Mouse (Mus musculus) lung, embryonic 16.5 days (tissue): ENCODE measurements around the gene Nim1k. TPM values are rescaled to one million over a fixed set of nuclear protein-coding genes. Genes with fewer than 3 reads are reported as not detected.
A peak's percentile ranks its signal among the peaks of the same experiment; 100 is the strongest.
"Not testable (repeated sequence)": the region's sequence is repeated elsewhere in the genome, so short reads cannot be mapped to it uniquely, and the experiment has no call there.

Experiments used
- ATAC-seq: fragments of 200-750 bp; cut with Nextera tagmentation; 2 replicates; pipeline ENCODE4 v1.8.0; 2017; ENCODE audit warnings: low read depth, mild to moderate bottlenecking, moderate library complexity
- H3K27ac ChIP-seq: fragments of 300-500 bp; sonication (generic); 2 replicates; pipeline ENCODE4 v1.5.1; 2014; ENCODE audit warnings: mild to moderate bottlenecking, control low read depth, low read length
- H3K27me3 ChIP-seq: fragments of 300-500 bp; sonication (generic); 2 replicates; pipeline ENCODE4 v1.6.1; 2014; ENCODE audit warnings: low read depth, low read length, mixed read lengths; ENCODE audit not compliant: control insufficient read depth, insufficient read depth
- H3K36me3 ChIP-seq: fragments of 300-500 bp; sonication (generic); 2 replicates; pipeline ENCODE4 v1.6.1; 2014; ENCODE audit warnings: low read length; ENCODE audit not compliant: control insufficient read depth, insufficient read depth
- H3K4me1 ChIP-seq: fragments of 300-500 bp; sonication (generic); replicated peaks from 2 replicates; pipeline ENCODE4 v1.6.1; 2014; ENCODE audit warnings: low read length, mixed read lengths; ENCODE audit not compliant: control insufficient read depth, insufficient read depth
- H3K4me2 ChIP-seq: fragments of 300-500 bp; sonication (generic); 2 replicates; pipeline ENCODE4 v1.6.1; 2014; ENCODE audit warnings: low read depth, low read length, control low read depth
- H3K4me3 ChIP-seq: fragments of 300-500 bp; sonication (generic); 2 replicates; pipeline ENCODE4 v1.5.1; 2014; ENCODE audit warnings: mild to moderate bottlenecking, low read length, control low read depth
- H3K9ac ChIP-seq: fragments of 300-500 bp; sonication (generic); 2 replicates; pipeline ENCODE4 v1.6.1; 2014; ENCODE audit warnings: low read length, control low read depth
- H3K9me3 ChIP-seq: fragments of 300-500 bp; sonication (generic); 2 replicates; pipeline ENCODE4 v1.6.1; 2016; ENCODE audit warnings: low read length; ENCODE audit not compliant: control insufficient read depth
- WGBS: fragments of 180-500 bp; shearing (Covaris S2); extraction: QIAGEN DNeasy Blood & Tissue Kit; methylation state at CpG from one replicate; pipeline ENCODE4 v1.1.7; 2014; 5-methylcytosine and 5-hydroxymethylcytosine counted together
- polyA plus RNA-seq: library from polyadenylated mRNA; unstranded; fragments of >200 nt; fragmentation: Nextera tagmentation; extraction: Ambion mirVana; gene quantifications from 2 replicates; pipeline ENCODE4 v1.2.1, GENCODE M21; 2015

Gene Nim1k
- polyA plus RNA-seq, 1 experiment from 2014 or later, result 0.99 TPM

- Histone ChIP-seq H3K4me1 (peaks cover 10% of the 10 kb centered on the region), H3K4me3 (no peak overlapping the region), H3K4me2 (no peak overlapping the region), H3K9ac (no peak overlapping the region), H3K36me3 (peaks cover 12% of the 10 kb centered on the region), H3K27ac (no peak overlapping the region), H3K27me3 (no peaks in the 10 kb centered on the region), H3K9me3 (no peaks in the 10 kb centered on the region)
- no peak for ATAC-seq
- WGBS, result 65% methylated on average over 1 of the region's 1 CpGs
These were observed 59.2 kb downstream of the Nim1k start for GRCm38 (mm10) chr13:119696496-119696895.

- Histone ChIP-seq H3K4me2 (no peak overlapping the region), H3K9ac (no peak overlapping the region), H3K27me3 (no peaks in the 10 kb centered on the region), H3K36me3 (peaks cover 8% of the 10 kb centered on the region), H3K4me1 (peaks cover 15% of the 10 kb centered on the region), H3K27ac (no peak overlapping the region), H3K4me3 (no peak overlapping the region), H3K9me3 (no peaks in the 10 kb centered on the region)
- no peak for ATAC-seq
- 64% methylated on average over 4 of the region's 4 CpGs for WGBS
These were observed 60.0 kb downstream of the Nim1k start for GRCm38 (mm10) chr13:119695676-119696075.

- not testable (repeated sequence) for ATAC-seq, H3K9ac ChIP-seq, H3K36me3 ChIP-seq, H3K4me3 ChIP-seq, H3K9me3 ChIP-seq, H3K27ac ChIP-seq, H3K27me3 ChIP-seq
- Histone ChIP-seq H3K4me1 (peaks cover 15% of the 10 kb centered on the region), H3K4me2 (peak overlapping the region; percentile 78; the same call in 1 of the 2 replicates)
- WGBS, result 54% methylated on average over 3 of the region's 3 CpGs
These were observed 63.7 kb downstream of the Nim1k start for GRCm38 (mm10) chr13:119691958-119692357.

GRCm38 (mm10) chr13:119690876-119691620, 64.6 kb downstream of the Nim1k start:
- 1% methylated on average over 7 of the region's 7 CpGs for WGBS
- Histone ChIP-seq H3K4me2 (peak overlapping the region; percentile 78), H3K27me3 (no peaks in the 10 kb centered on the region), H3K9ac (peak overlapping the region; percentile 98), H3K27ac (peak overlapping the region; percentile 98), H3K4me1 (peaks cover 15% of the 10 kb centered on the region), H3K36me3 (no peaks in the 10 kb centered on the region), H3K4me3 (peak overlapping the region; percentile 99), H3K9me3 (no peaks in the 10 kb centered on the region)
- no peak for ATAC-seq

- 0% methylated on average over 59 of the region's 59 CpGs for WGBS
- H3K4me3 ChIP-seq, result peak within 1 kb of the TSS; percentile 99
- H3K9ac ChIP-seq, result peak within 1 kb of the TSS; percentile 98
These were observed 65.5 kb downstream of the Nim1k start, which contains the start of gene Hmgcs1 for GRCm38 (mm10) chr13:119690039-119690728. TSS of gene Hmgcs1 (plus strand) at chr13:119690379.

GRCm38 (mm10) chr13:119689709-119690038, 66.0 kb downstream of the Nim1k start:
- H3K9ac ChIP-seq, result peak overlapping the region; percentile 28; the same call in 1 of the 2 replicates
- peak overlapping the region; percentile 22; the same call in 1 of the 2 replicates for H3K27ac ChIP-seq
- H3K4me1 ChIP-seq, result peaks cover 16% of the 10 kb centered on the region
- H3K9me3 ChIP-seq, result no peaks in the 10 kb centered on the region
- peak overlapping the region; percentile 99 for H3K4me3 ChIP-seq
- ATAC-seq, result no peak
- H3K4me2 ChIP-seq, result peak overlapping the region; percentile 58
- no peaks in the 10 kb centered on the region for H3K36me3 ChIP-seq
- no peaks in the 10 kb centered on the region for H3K27me3 ChIP-seq
- 6% methylated on average over 5 of the region's 5 CpGs for WGBS

More at GRCm38 (mm10) chr13:119690039-119690728, 65.5 kb downstream of the Nim1k start, which contains the start of gene Hmgcs1:
- Histone ChIP-seq H3K27ac (peak within 1 kb of the TSS; percentile 98), H3K27me3 (no peaks in the 10 kb centered on the region), H3K4me1 (peaks cover 15% of the 10 kb centered on the region), H3K36me3 (no peaks in the 10 kb centered on the region), H3K9me3 (no peaks in the 10 kb centered on the region), H3K4me2 (peak within 1 kb of the TSS; percentile 78)
- ATAC-seq, result peak; percentile 99

- Histone ChIP-seq H3K9ac (no peak overlapping the region), H3K4me2 (no peak overlapping the region), H3K9me3 (no peaks in the 10 kb centered on the region), H3K4me3 (no peak overlapping the region), H3K27ac (peak overlapping the region; percentile 51), H3K4me1 (peaks cover 4% of the 10 kb centered on the region; the same call in 1 of the 2 replicates), H3K27me3 (no peaks in the 10 kb centered on the region), H3K36me3 (no peaks in the 10 kb centered on the region)
- WGBS, result 54% methylated on average over 11 of the region's 11 CpGs
- peak; percentile 82 for ATAC-seq
These were observed 71.1 kb downstream of the Nim1k start for GRCm38 (mm10) chr13:119684416-119685177.

GRCm38 (mm10) chr13:119681161-119681560, 74.5 kb downstream of the Nim1k start:
- H3K4me1 ChIP-seq, result peaks cover 4% of the 10 kb centered on the region; the same call in 1 of the 2 replicates

GRCm38 (mm10) chr13:119679721-119680120, 76.0 kb downstream of the Nim1k start:
- no peak overlapping the region for H3K9ac ChIP-seq
- H3K9me3 ChIP-seq, result no peaks in the 10 kb centered on the region
- H3K4me2 ChIP-seq, result no peak overlapping the region
- no peaks in the 10 kb centered on the region for H3K36me3 ChIP-seq
- H3K27me3 ChIP-seq, result no peaks in the 10 kb centered on the region
- WGBS, result 71% methylated on average over 2 of the region's 2 CpGs
- no peak overlapping the region for H3K27ac ChIP-seq
- H3K4me3 ChIP-seq, result no peak overlapping the region
- no peak for ATAC-seq
- peaks cover 3% of the 10 kb centered on the region; the same call in 1 of the 2 replicates for H3K4me1 ChIP-seq

More at GRCm38 (mm10) chr13:119681161-119681560, 74.5 kb downstream of the Nim1k start:
- no peak for ATAC-seq
- Histone ChIP-seq H3K9me3 (no peaks in the 10 kb centered on the region), H3K9ac (no peak overlapping the region), H3K27ac (no peak overlapping the region), H3K4me2 (no peak overlapping the region), H3K4me3 (no peak overlapping the region), H3K27me3 (no peaks in the 10 kb centered on the region), H3K36me3 (no peaks in the 10 kb centered on the region)
- WGBS, result 67% methylated on average over 3 of the region's 3 CpGs
